Mouse (Mus musculus): ENCODE measurements around the gene Aloxe3.

- peak; percentile 69 for TF ChIP-seq CTCF (IDR thresholded peaks at IDR 0.05; ENCODE audit: borderline replicate concordance, insufficient read depth, low read depth, low read length)
- TF ChIP-seq POLR2A (IDR thresholded peaks at IDR 0.05; ENCODE audit: borderline replicate concordance, insufficient read depth, low read length): no peak
Observed at GRCm38 (mm10) chr11:69150444-69150843, 24.7 kb downstream of the Aloxe3 start.

Data from cerebellum, adult 2 months (tissue).